Mouse (Mus musculus): ENCODE data around the gene Sorbs2.

Sorbs2 gene

DNA sequence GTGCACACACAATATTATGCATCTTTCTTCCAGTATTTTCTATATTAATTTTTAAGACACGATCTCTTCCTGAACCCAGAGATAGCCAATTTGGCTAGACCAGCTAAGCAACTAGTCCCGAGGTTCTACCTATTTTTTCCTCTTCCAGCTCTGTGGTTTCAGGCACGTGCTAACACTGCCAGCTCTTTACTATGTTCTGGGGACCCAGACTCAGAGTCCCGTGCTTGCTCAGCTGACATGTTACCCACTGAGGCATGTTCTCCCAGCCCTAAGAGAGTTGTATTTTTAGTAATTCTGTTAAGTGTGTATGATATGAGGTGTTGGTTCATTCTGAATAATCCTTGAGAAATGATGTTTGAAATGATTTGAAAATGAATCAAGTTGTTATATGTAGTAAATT is 62.5 kb downstream of the Sorbs2 start:
- no peak for DNase-seq (ENCODE audit: low read depth in 1 of 2, low spot score in 2 of 2)

DNA sequence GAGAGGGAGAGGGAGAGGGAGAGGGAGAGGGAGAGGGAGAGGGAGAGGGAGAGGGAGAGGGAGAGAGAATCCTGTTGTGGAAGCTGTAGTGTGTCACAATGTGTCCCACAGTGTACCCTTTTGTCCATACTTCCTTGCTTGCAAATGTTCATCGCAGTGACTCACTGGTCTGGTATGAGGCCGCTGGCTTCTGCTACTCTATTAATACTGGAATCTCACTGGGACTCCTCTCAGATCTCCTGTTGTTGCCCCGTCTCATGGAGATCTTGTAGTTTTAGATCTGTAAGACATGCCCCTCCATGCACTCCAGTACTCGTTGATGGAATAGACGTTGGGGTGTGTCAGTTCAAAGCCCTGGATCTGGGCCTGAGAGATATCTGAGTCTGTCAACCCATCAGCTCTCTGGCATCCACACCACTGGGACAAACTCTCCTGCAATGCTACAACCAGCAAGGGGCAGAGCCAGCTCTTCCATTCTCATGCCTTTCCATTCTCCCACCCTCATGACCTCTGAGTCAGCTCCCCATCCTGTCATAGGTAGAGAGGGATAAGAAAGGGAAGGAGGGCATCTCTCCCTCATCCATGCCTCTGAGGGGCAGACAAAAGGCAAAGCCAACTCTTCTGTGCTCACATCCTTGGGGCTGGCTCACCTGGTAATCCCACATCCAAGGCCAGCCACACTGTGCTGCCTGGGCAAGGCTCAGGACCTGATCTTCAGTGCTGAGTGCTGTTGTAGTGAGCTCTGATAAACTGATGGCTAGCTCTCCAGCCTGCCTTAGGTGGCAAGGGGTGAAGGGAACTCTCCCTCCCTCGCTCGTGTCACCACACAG is 72.3 kb downstream of the Sorbs2 start:
- DNase-seq (ENCODE audit: low read depth in 1 of 2, low spot score in 2 of 2): no peak

DNA sequence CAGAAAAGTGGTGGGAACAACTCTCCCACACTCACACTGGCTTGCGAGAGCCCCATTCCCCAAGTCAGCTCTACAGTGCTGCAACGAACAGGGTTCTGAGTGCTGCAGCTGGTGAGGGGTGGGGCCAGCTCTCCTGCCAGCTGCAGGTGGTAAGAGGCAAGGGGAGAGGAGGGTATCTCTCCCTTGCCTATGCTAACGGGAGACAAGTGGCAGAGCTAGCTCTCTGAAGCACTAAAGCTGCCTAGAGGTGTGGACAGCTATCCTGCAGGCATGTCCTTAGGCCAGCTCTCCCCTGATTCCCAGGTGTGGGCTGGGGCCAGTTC is 72.9 kb downstream of the Sorbs2 start:
- no peak for DNase-seq (ENCODE audit: low read depth in 1 of 2, low spot score in 2 of 2)

DNA sequence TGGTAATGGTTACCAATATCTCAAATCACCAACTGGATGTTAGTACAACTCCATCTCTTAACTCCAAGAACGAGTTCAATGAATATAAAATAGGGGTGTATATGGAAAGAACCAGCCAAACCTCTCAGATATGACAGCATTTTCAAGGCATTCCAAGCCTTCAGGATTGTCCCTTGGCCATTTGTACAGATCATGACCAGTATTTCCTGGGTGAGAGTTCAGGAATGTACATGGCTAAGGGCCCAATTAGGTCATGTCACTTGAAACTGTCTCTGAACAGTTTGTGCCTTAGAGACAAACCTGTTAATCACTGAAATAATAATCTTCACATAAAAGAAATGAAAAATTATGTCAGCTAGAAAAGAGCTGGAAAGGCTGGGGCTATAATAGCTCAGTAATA is 76.3 kb downstream of the Sorbs2 start:
- no peak for DNase-seq (ENCODE audit: low read depth in 1 of 2, low spot score in 2 of 2)

DNA sequence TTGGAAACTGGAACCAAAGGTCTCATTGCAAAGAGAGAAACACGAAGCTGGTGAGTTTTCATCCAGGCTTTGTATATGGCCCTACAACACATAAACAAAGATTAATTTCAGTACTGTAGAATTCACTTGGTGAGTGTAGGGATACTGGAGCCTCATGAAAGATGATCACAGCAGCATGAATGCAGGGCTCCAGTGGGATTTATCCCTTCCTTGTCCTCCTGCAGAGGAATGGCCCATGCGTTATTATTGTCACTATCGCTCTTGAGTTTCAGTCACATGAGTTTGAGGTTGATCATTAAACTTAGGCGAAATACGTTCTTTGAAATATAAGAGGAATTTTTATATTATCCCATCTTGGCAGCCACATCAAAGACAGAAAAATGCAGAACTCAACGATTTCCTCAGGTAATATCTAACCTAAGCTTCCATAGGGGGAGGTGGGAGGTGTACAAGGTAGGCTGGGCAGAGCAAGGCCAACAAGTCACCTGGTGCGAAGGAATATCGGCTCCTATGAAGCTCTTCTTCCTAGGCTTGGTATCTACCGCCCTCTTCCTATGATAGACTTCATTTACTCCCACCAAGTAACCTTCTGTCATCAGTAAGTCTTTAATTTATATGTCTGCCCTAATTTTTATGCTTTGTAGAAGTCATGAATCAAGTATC is 76.9 kb downstream of the Sorbs2 start:
- no peak for DNase-seq (ENCODE audit: low read depth in 1 of 2, low spot score in 2 of 2)

DNA sequence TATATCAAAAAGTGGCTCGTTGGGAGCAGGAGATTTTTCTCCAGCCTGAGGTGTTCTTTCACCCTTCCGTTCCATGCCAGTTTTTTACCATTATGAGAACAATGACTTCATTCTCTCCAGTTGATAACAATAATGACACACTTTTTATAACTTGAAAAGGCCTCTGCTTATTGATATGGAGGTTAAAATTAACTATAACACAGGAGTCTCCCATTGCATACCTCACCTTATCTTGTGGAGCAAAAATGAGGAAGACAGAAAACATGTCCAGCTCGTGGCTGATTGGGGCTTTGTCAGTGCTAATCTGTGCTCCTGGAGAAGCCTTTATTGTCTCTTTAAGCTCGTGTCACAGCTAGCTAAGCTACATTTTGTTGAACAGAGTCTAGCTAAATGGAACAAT is 77.6 kb downstream of the Sorbs2 start:
- DNase-seq (ENCODE audit: low read depth in 1 of 2, low spot score in 2 of 2): no peak

DNA sequence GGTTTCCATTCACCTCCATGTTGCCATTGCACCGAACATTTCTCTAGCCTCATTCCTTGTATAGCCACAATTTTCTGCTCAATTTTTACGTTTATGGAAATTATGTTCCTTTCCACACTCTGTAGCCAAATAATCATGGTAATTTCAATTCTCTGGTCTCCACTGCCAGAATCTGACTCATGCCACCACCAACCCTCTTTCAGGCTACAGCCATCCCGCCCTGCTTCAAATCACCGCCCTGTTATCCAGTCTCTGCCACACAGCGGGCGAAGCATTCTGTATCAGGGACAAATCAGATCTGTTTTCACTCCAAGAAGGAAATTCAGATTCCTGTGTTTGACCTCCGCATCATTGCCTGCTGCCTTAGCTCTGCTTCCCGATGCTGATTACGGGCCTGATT is 79.4 kb downstream of the Sorbs2 start:
- no peak for DNase-seq (ENCODE audit: low read depth in 1 of 2, low spot score in 2 of 2)

DNA sequence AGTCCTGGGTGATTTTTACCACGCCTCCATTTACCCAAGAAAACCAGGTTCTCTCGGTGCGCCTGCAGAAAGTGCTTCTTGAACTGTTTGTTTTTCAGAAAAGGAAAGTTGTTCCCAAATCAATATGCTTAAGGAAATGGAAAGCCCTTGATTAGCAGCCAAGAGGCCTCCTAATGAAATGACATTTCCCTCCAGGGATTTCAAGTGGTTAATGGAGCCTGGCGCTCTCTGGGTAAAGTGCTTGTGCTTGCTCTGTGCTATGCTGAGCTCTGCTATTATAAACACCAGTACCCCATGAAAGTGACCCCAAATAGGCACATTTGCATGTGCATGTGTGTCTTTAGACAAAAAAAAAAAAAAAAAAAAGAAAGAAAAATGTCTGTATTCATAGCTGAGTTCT is 84.3 kb downstream of the Sorbs2 start:
- no peak for DNase-seq (ENCODE audit: low read depth in 1 of 2, low spot score in 2 of 2)

DNA sequence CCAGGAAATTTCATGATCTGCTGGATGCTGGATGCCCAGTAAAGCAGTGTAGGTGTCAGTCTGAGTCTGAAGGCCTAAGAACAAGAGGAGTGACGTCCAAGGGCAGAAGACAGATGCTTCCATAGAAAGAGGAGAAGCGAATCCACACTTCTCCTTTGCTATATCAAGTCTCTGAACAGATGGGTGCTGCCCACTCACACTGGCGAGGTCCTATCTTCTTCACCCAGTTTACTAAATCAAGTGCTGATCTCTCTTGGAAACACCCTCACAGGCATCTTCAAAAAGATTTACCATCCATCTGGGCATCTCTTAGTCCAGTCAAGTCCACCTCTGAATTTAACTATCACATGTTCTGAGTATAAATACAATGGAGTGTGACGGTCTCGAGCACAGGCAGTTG is 86.1 kb downstream of the Sorbs2 start:
- no peak for DNase-seq (ENCODE audit: low read depth in 1 of 2, low spot score in 2 of 2)

DNA sequence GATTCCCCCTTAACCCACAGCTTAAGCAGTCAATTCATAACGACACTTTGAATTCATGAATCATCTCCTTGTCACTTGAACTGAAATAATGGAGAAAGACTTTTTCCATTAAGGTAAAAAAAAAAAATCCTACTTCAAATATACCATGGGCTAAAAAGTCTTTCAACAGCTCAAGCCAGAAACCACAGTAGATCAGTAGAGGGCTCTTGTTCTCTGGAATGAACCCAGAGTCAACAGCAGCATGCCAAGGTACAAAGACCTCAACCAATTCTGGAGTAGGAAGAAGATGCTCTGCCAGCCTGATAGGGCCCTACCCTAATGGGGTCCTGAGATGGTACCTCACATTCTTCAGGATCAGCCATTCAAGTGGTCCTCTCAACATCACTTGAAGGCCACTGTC is 88.4 kb downstream of the Sorbs2 start:
- DNase-seq (ENCODE audit: low read depth in 1 of 2, low spot score in 2 of 2): no peak

DNA sequence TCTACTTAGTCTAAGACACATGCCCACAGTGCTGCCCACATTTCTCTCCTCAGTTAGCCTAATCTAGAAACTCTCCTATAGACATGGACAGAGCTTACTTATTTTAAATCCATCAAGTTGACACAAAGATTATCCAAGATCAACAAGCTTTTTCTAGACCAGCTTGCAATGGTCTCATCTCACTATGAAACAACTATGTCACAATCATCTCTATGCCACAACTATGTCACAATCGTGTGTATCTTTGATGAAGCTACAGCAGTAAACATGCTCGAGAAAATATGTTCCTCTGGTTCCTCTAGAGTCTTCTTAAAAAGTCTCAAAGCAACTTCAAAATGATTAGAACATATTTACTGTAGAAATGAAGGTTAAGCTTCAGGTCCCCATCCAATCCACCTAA is 89.0 kb downstream of the Sorbs2 start:
- no peak for DNase-seq (ENCODE audit: low read depth in 1 of 2, low spot score in 2 of 2)

DNA sequence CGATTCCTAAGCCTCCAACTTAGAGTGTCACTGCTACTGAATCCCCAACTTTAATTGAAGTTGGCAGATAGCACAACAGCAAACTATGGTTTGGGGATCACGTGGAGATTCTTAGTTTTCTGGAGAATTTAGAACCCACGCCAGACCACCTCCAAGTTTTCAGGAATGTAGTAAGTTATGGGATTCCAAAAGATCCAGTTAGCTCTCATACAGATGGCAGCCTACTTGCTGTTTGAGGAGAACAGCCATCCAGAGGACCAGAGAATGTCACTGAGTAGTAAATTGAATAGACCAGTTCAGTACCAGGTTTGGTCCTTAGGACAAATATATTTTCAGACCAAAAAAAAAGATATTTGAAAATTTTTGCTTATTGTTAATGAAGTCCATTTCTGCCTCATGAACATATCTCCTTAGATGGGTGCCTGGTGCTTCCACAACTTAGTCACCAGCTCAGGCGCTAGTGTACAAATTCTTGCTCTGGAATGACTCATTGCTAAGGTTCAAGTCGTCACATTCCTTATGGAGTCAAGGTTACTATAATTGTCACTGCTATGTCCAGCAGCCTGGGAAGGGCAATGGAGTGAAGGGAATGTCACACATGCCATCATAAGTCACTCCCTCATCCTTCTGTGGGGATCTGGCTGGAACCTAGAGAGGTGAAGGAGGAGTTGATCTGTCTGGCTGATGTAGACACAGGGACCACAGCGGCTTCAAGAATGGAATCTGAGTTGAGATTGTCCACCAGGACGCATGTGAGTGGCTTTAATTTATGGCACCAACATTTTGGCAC is 90.2 kb downstream of the Sorbs2 start:
- no peak for DNase-seq (ENCODE audit: low read depth in 1 of 2, low spot score in 2 of 2)

DNA sequence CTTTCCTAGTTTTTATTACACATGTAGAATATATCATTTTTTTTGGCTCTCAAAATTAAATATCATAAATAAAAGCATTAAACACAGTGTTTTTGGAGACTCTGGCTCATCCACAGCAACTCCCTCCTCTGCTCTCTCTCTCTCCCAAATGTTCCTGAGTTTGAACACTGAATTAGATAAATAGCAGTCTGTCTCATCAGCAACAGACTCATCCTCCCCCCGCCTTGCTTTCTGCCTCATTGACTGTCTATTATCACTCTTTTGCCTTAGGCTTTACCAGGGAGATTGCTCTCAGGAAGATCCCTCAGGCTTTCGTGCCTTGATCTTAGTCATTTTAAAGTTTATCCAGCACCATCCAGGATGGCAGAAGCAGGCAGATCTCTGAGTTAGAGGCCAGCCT is 91.3 kb downstream of the Sorbs2 start:
- DNase-seq (ENCODE audit: low read depth in 1 of 2, low spot score in 2 of 2): no peak

DNA sequence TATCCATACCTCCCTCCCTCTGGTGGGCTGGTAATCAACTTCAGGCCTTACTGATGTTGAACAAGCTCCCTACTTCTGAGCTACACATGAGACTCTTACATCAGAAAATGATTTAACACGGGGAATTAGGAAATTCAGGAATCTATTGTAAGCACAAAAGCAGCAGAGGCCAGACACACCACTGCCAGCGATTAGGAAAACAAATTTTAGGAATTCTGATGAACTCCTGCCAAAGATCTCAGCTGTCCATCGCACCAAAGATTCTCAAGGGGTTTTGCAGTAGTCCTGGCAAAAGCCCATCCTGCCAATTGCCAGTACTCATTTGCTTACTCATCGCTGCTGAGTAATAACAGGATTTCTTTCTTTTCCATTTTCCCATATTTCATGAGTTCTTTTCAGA is 94.4 kb downstream of the Sorbs2 start:
- DNase-seq (ENCODE audit: low read depth in 1 of 2, low spot score in 2 of 2): no peak

DNA sequence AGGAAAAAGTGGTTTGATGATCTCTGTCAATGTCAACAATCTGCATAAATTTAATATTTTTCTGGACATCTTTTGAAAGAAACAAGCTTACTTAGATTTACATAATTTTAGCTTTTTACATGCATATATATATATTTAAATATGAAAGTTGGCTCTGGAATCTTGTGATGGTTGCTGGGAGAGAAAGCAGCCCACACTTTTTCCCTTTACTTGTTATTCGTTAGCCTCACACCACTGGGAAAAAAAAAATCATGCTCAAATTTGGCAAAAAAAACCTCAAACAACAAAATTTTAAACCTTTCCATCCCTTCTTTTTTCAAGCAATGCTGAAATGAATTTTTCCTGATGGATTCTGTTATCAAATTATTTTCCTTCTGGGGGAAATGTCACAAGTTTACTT is 97.8 kb downstream of the Sorbs2 start:
- no peak for DNase-seq (ENCODE audit: low read depth in 1 of 2, low spot score in 2 of 2)

DNA sequence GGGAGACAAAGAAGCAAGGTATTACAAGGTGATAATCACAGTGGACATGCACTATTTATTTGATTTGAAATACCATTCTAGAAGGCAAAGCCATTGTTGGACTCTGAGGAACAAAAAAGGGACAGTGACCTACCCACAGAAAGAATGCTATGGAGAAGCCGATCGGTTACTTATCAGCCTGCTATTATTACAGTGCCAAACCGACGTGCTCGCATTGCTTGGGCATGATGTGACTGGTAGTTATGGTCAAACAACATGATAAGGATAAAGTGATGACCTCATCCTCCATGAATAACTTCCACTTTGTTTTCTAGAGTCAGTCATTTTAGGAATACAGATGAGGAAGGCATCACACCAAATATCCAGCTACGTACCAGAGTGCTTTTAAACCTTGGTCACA is 99.4 kb downstream of the Sorbs2 start:
- no peak for DNase-seq (ENCODE audit: low read depth in 1 of 2, low spot score in 2 of 2)

DNA sequence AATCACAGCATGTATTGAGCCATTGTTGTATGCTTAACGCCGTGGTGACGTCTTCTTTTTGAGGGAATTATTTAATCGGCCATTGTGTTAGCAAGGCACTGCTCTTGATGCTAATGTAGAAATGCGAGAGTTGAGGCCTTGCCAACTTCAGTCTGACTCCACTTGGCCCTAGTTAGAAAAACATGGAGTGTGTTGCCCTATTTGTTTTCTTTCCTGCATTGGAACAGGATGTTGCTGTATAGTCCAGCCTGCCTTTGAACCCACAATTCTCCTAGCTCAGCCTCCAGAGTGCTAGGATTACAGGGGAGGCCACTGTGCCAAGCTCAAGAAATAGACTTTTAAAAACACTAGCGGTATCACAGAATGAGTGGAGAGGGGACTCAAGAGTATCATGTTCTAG is 100.8 kb downstream of the Sorbs2 start:
- DNase-seq (ENCODE audit: low read depth in 1 of 2, low spot score in 2 of 2): no peak

DNA sequence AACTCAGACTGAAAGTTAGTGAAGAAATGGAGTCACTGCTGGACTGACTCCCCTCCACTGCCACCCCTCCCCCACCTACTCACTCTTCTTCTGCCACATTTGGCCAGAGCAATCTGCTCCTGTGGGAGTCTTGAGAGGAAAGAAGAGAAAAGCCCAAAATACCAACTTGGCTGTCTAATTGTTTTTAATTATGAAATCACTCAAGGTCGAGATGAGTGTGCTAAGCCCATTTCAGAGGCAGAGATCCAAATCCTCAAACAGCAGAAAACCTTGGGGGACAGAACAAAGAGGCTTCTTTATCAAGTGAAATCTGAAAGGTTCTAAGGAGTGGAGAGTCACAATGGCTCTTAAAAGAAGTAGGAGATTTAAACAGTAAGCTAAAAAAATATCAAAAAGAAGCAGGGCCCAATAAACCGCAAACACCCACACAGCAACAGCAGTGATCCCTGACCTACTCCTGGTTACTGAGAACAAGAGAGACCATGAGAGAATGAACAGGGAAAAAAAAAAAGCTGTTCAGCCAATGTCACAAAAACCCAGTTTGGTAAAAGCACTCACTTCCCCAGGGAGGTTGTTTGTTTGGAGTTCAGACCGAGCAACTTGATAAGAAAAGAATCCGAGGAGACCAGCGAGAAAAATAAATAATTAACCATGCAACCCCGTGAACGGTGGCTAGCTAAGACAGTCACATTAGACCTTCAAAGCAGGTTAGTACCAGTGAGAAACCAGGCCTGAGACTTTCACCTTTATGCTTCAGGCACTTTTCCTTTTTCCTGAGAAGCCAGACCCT is 103.0 kb downstream of the Sorbs2 start:
- DNase-seq (ENCODE audit: low read depth in 1 of 2, low spot score in 2 of 2): no peak

DNA sequence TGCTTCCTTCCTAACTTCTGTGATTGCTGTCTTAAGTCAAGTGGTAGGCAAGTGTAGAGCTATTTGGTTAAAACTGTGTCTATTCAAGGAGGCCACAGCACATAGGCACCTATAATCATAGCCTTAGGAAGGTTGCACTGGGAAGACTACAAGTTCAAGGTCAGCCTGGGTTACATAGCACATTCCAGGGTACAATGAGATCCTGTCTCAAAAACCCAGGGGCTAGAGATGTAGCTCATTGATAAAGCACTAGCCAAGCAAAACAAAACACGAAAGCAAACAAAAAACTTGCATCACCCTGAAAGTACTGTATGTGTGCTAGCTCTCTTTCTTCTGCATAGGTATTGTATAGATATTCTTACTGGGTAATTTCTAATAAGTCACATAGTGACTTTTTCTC is 103.7 kb downstream of the Sorbs2 start:
- no peak for DNase-seq (ENCODE audit: low read depth in 1 of 2, low spot score in 2 of 2)

DNA sequence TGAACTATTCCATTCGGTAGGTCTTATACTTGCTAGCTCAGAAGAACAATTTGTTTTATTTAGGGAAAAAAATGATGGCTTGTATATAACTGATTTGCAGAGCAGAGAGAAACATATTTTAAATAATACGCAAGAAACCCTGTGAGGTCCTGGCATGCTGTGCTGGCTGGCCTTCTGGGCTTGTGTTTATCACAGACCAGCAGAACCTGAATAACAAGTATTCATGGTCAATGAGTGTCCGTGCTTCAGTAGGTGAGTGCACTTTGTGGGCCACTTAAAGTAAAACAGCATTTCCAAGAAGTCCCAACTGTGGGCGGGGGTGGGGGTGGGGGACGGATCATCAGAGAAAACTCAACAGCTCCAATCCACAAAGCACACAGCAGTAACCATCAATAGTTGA is 107.0 kb downstream of the Sorbs2 start:
- no peak for DNase-seq (ENCODE audit: low read depth in 1 of 2, low spot score in 2 of 2)

DNA sequence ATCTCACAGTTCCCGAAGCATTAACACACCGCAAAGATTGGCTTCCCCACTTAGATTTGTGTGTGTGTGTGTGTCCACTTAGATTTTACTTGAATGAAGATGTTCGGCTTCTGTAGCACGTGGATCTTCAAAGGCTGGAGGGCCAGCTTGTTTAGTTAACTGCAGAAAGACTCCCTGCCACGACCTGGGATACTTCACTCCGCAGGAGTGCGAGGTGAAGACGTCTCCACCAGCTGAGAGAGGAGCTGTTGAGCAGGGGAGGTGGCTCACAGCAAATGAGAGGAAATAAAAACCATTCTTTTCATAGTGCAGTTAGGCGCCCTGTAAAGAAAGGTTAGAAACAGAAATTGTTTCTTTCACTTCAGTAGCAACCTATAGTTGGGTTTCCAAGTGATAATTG is 107.5 kb downstream of the Sorbs2 start:
- DNase-seq (ENCODE audit: low read depth in 1 of 2, low spot score in 2 of 2): no peak

DNA sequence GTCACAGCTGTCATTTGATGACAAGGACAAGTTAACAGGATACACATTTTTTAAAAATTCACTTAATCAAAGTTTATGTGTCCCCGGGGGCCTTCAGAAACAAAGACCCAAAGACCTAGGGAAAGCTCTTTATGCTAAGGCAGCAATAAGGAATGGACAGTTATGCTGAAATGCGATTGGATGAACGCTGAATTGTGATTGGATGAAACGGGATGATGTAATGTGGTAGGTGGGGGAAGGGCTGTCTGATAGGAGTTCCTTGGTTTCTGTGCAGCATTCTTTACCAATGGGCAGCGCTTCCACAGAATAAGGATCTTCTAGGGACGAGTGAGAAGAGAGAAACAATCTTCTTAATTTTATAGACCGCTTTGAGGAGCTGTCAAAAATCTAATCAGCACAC is 108.0 kb downstream of the Sorbs2 start:
- DNase-seq (ENCODE audit: low read depth in 1 of 2, low spot score in 2 of 2): no peak
